Mouse (Mus musculus): ENCODE measurements at regions not wholly inside any gene's neighbourhood (a gene's known extent, or its start where the extent isn't known, plus 50 kb on each side); places are given as distances from the start of the nearest gene placed in this dataset.

DNA sequence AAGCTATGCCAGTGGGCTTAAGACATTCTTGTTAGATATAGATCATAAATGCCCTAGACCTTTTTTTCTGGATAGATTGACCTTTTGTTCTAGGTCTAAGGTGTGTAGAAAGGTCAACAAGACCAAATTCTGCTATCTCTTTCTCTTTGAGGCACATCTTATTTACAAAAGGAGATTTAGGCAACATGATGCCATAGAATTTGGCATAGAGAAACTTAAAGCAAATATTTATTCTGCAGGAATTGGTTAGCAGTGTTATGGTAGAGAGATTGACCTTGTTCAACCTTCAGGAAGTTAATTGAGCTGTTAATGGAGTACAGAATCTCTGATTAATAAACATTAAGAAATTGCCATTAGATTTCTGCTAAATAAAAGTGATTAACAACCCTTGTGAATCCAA lies 236.4 kb downstream of the Snx13 start:
- TF ChIP-seq CEBPB (IDR thresholded peaks at IDR 0.05; ENCODE audit: low read depth), result no peak
- no peak for TF ChIP-seq MYOD1 (IDR thresholded peaks at IDR 0.05; ENCODE audit: control insufficient read depth, insufficient read length, low read depth)
- TF ChIP-seq CTCF (IDR thresholded peaks at IDR 0.05; ENCODE audit: control insufficient read depth, insufficient read depth, insufficient read length), result no peak
- TF ChIP-seq FOSL1 (IDR thresholded peaks at IDR 0.05; ENCODE audit: insufficient read depth, low read length, poor library complexity, severe bottlenecking), result no peak
- TF ChIP-seq USF1 (IDR thresholded peaks at IDR 0.05; ENCODE audit: low read depth), result no peak
- no peak for TF ChIP-seq MYOG (IDR thresholded peaks at IDR 0.05; ENCODE audit: control insufficient read depth, extremely low read depth, insufficient read length)
- TF ChIP-seq MAX (IDR thresholded peaks at IDR 0.05), result no peak
